Mouse (Mus musculus) CD4-positive helper T cell, adult 2 months (primary cell): Measurements from ENCODE around the gene Rubcnl.

ENCODE experiments used
- DNase-seq: peaks from one replicate; pipeline ENCODE4 v3.0.0-alpha.2; 2012; ENCODE audit warnings: low read depth, missing footprints, low spot score

Gene Rubcnl

GRCm38 (mm10) chr14:75017877-75018825, 2.3 kb downstream of the Rubcnl start:
- no peak for DNase-seq

GRCm38 (mm10) chr14:75018829-75019228, 3.0 kb downstream of the Rubcnl start:
- peak; percentile 38 for DNase-seq

GRCm38 (mm10) chr14:75020581-75021253, 4.9 kb downstream of the Rubcnl start:
- no peak for DNase-seq

GRCm38 (mm10) chr14:75022522-75022921, 6.7 kb downstream of the Rubcnl start:
- no peak for DNase-seq

GRCm38 (mm10) chr14:75024793-75025710, 9.2 kb downstream of the Rubcnl start:
- no peak for DNase-seq

GRCm38 (mm10) chr14:75030764-75031163, 14.9 kb downstream of the Rubcnl start:
- no peak for DNase-seq

GRCm38 (mm10) chr14:75031999-75032575, 16.3 kb downstream of the Rubcnl start:
- no peak for DNase-seq

- no peak for DNase-seq
Measured at GRCm38 (mm10) chr14:75032742-75033141, 16.9 kb downstream of the Rubcnl start.

GRCm38 (mm10) chr14:75034240-75034639, 18.4 kb downstream of the Rubcnl start:
- DNase-seq, result peak; percentile 54

- no peak for DNase-seq
Measured at GRCm38 (mm10) chr14:75035431-75035830, 19.6 kb downstream of the Rubcnl start.

- peak; percentile 29 for DNase-seq
Measured at GRCm38 (mm10) chr14:75045184-75045583, 29.4 kb downstream of the Rubcnl start.

GRCm38 (mm10) chr14:75052451-75052850, 36.6 kb downstream of the Rubcnl start:
- DNase-seq, result peak; percentile 30

GRCm38 (mm10) chr14:75054455-75055343, 38.9 kb downstream of the Rubcnl start:
- no peak for DNase-seq

GRCm38 (mm10) chr14:75056861-75057431, 41.1 kb downstream of the Rubcnl start:
- DNase-seq, result peak; percentile 51

- DNase-seq, result peak; percentile 66
Measured at GRCm38 (mm10) chr14:75060562-75060961, 44.7 kb downstream of the Rubcnl start.

GRCm38 (mm10) chr14:75063936-75064335, 48.1 kb downstream of the Rubcnl start:
- no peak for DNase-seq

- DNase-seq, result peak; percentile 24
Measured at GRCm38 (mm10) chr14:75064520-75064919, 48.7 kb downstream of the Rubcnl start.

- no peak for DNase-seq
Measured at GRCm38 (mm10) chr14:75065211-75065610, 49.4 kb downstream of the Rubcnl start.

- DNase-seq, result peak; percentile 83
Measured at GRCm38 (mm10) chr14:75068430-75069112, 52.7 kb downstream of the Rubcnl start.
